Mouse (Mus musculus) E14TG2a.4 (cell line): ENCODE measurements around the gene Kansl3.

Source experiments
- H3K27me3 ChIP-seq: 2 replicates; pipeline ENCODE4 v1.6.1; 2014; ENCODE audit warnings: low read length, control low read depth; ENCODE audit not compliant: insufficient read depth
- H3K36me3 ChIP-seq: 2 replicates; pipeline ENCODE4 v1.6.1; 2014; ENCODE audit warnings: low read length, control low read depth; ENCODE audit not compliant: insufficient read depth
- H3K4me1 ChIP-seq: replicated peaks from 2 replicates; pipeline ENCODE4 v1.6.1; 2014; ENCODE audit warnings: low read depth, low read length, control low read depth
- H3K4me3 ChIP-seq: replicated peaks from 2 replicates; pipeline ENCODE4 v1.5.1; 2014; ENCODE audit warnings: mild to moderate bottlenecking, low read length
- H3K9me3 ChIP-seq: 2 replicates; pipeline ENCODE4 v1.6.1; 2014; ENCODE audit warnings: low read length, control low read depth
- CTCF ChIP-seq: conservative IDR thresholded peaks from 2 replicates; pipeline ENCODE4 v1.5.1; 2014; ENCODE audit warnings: low read length
- NANOG ChIP-seq: IDR thresholded peaks from 2 replicates; pipeline ENCODE4 v1.6.1; 2014; ENCODE audit warnings: borderline replicate concordance, low read length, mixed read lengths
- POU5F1 ChIP-seq: IDR thresholded peaks from 2 replicates; pipeline ENCODE4 v1.6.1; 2014; ENCODE audit warnings: low read length, borderline replicate concordance

Gene Kansl3

GRCm38 (mm10) chr1:36308966-36309475 is 60.0 kb downstream of the Kansl3 start:
- TF ChIP-seq CTCF (no peak), NANOG (no peak), POU5F1 (no peak)
- H3K4me3 ChIP-seq, result peak overlapping the region; percentile 86; the same call in 1 of the 2 replicates
- H3K4me1 ChIP-seq, result peaks cover 42% of the 10 kb centered on the region
- H3K36me3 ChIP-seq, result peaks cover 7% of the 10 kb centered on the region
- H3K9me3 ChIP-seq, result no peaks in the 10 kb centered on the region
- H3K27me3 ChIP-seq, result peaks cover 39% of the 10 kb centered on the region

GRCm38 (mm10) chr1:36308451-36308901 is 60.5 kb downstream of the Kansl3 start:
- no peak for TF ChIP-seq NANOG
- no peak for TF ChIP-seq CTCF
- TF ChIP-seq POU5F1, result no peak

GRCm38 (mm10) chr1:36307495-36308280 is 61.3 kb downstream of the Kansl3 start, which contains the start of gene Arid5a:
Arid5a (plus strand) TSS chr1:36307733.
- peaks cover 7% of the 10 kb centered on the region for H3K36me3 ChIP-seq
- H3K27me3 ChIP-seq, result peaks cover 50% of the 10 kb centered on the region
- TF ChIP-seq NANOG (no peak), CTCF (no peak), POU5F1 (no peak)
- peak within 1 kb of the TSS; percentile 86 for H3K4me3 ChIP-seq
- no peaks in the 10 kb centered on the region for H3K9me3 ChIP-seq
- peaks cover 38% of the 10 kb centered on the region for H3K4me1 ChIP-seq

More at GRCm38 (mm10) chr1:36308451-36308901, 60.5 kb downstream of the Kansl3 start:
- Histone ChIP-seq H3K4me1 (peaks cover 37% of the 10 kb centered on the region), H3K4me3 (peak overlapping the region; percentile 86), H3K36me3 (peaks cover 7% of the 10 kb centered on the region), H3K9me3 (no peaks in the 10 kb centered on the region), H3K27me3 (peaks cover 43% of the 10 kb centered on the region)

- Histone ChIP-seq H3K36me3 (peaks cover 5% of the 10 kb centered on the region), H3K27me3 (peaks cover 56% of the 10 kb centered on the region), H3K9me3 (no peaks in the 10 kb centered on the region), H3K4me3 (no peak overlapping the region), H3K4me1 (peaks cover 39% of the 10 kb centered on the region)
- TF ChIP-seq POU5F1, result no peak
- no peak for TF ChIP-seq NANOG
- no peak for TF ChIP-seq CTCF
Measured at GRCm38 (mm10) chr1:36307121-36307494, 61.9 kb downstream of the Kansl3 start.

GRCm38 (mm10) chr1:36306120-36306519 is 62.9 kb downstream of the Kansl3 start:
- Histone ChIP-seq H3K4me1 (peaks cover 39% of the 10 kb centered on the region), H3K9me3 (no peaks in the 10 kb centered on the region), H3K27me3 (peaks cover 65% of the 10 kb centered on the region), H3K36me3 (no peaks in the 10 kb centered on the region), H3K4me3 (no peak overlapping the region)
- TF ChIP-seq NANOG (no peak), POU5F1 (no peak), CTCF (no peak)

GRCm38 (mm10) chr1:36304764-36305163 is 64.2 kb downstream of the Kansl3 start:
- Histone ChIP-seq H3K36me3 (no peaks in the 10 kb centered on the region), H3K9me3 (no peaks in the 10 kb centered on the region), H3K4me3 (no peak overlapping the region), H3K4me1 (peaks cover 34% of the 10 kb centered on the region), H3K27me3 (peaks cover 72% of the 10 kb centered on the region)
- no peak for TF ChIP-seq POU5F1
- TF ChIP-seq NANOG, result no peak
- TF ChIP-seq CTCF, result no peak

GRCm38 (mm10) chr1:36303381-36304320 is 65.3 kb downstream of the Kansl3 start:
- H3K4me3 ChIP-seq, result peak overlapping the region; percentile 79
- H3K4me1 ChIP-seq, result peaks cover 28% of the 10 kb centered on the region
- peaks cover 71% of the 10 kb centered on the region for H3K27me3 ChIP-seq
- H3K9me3 ChIP-seq, result no peaks in the 10 kb centered on the region
- TF ChIP-seq POU5F1 (no peak), NANOG (no peak), CTCF (no peak)
- no peaks in the 10 kb centered on the region for H3K36me3 ChIP-seq

GRCm38 (mm10) chr1:36302957-36303356 is 66.0 kb downstream of the Kansl3 start:
- H3K36me3 ChIP-seq, result no peaks in the 10 kb centered on the region
- H3K9me3 ChIP-seq, result no peaks in the 10 kb centered on the region
- peak overlapping the region; percentile 79 for H3K4me3 ChIP-seq
- H3K4me1 ChIP-seq, result peaks cover 29% of the 10 kb centered on the region
- peaks cover 71% of the 10 kb centered on the region for H3K27me3 ChIP-seq
- TF ChIP-seq NANOG (no peak), CTCF (no peak), POU5F1 (no peak)
